Mouse (Mus musculus) lung, adult 18-20 months (tissue): ENCODE measurements at regions not wholly inside any gene's neighbourhood (a gene's known extent, or its start where the extent isn't known, plus 50 kb on each side); places are given as distances from the start of the nearest gene placed in this dataset.
A peak's percentile ranks its signal among the peaks of the same experiment; 100 is the strongest.

Source experiments
- DNase-seq, 2 experiments: peaks; one replicate each; pipeline ENCODE4 v3.0.0; 2022; ENCODE audit warnings: mixed read lengths in 2 of 2

DNA sequence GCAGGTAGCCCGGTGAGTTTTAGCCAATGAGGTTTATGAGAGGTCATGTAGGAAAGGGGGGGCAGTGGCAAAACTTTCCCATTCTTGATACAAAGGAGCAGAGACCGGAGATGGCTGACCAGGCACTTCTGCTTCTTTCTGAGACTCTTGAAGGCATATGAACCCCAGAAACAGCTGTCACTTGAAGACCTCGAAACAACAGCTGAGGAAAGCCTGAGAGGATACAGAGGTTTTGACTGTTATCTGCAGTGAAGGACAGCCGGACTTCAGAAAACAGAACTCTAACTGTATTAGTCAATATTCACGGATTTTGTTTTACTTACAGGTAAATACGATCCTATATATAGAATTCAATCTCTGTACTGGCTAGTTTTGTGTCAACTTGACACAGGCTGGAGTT, 50.0 kb upstream of the Tiparp start:
- no peak for DNase-seq

DNA sequence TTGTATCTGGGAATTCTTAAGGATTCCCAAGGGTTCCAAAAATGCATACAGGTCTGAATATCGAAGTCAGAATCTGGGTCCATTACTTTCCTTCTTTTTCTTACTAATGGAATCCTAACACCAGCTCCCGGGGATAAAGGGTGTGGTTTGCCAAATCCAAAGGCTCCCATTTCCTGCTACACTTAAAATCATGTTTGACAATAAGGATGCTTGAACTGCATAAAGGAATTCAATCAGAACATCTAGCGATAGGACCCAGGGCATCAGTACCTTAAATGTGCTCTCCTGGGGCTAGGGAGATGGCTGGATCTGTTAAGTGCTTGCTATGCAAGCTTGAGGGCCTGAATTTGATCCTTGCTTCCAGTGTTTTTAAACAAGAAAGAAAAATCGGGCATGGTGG, 51.1 kb upstream of the Tiparp start:
- no peak for DNase-seq

DNA sequence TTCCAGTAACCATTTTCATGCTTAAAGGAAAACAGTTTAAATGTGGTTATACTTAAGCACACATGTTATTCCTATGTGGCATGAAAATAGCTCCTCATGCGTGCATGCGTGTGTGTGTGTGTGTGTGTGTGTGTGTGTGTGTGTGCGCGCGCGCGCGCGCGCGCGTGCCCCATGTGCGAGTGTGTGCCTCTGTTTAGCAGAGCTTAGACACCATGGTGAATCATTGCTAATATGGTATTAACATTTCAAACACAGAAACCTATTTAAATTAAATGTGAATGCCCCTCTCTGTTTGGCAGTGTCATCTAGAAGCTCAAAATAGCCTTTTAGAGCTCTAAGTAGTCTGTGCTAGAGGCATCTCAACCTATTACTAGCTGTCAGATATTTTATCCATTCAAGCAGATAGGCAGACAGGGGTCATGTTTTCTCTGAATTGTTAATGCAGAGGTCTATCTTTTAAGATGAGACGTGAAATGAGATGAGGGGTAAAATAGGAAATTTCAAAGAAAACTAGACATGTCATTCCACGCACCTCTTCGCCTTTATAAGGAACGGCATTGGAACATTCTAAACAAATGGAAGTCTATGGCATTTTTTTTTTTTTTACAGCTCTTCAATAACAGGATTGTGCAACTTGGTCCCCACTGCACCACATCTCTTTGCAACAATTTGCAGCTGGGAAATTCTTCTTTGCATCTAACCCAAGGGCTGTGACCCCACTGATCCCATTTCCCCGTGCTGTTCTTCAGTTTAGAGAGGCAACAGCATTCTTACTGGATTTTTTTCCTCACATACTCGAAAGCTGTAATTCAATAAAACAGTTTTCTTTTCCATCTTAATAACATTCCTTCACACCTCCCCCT, 51.9 kb upstream of the Tiparp start:
- no peak for DNase-seq

- DNase-seq = no peak
Measured at GRCm38 (mm10) chr3:65474585-65474984, 53.6 kb upstream of the Tiparp start.

GRCm38 (mm10) chr3:65471796-65472195, 56.4 kb upstream of the Tiparp start:
- no peak for DNase-seq

GRCm38 (mm10) chr3:65469207-65469606, 59.0 kb upstream of the Tiparp start:
- no peak for DNase-seq

GRCm38 (mm10) chr3:65464769-65465168, 63.4 kb upstream of the Tiparp start:
- DNase-seq = no peak

GRCm38 (mm10) chr3:65460936-65461335, 67.3 kb upstream of the Tiparp start:
- DNase-seq = no peak

GRCm38 (mm10) chr3:65459702-65460101, 67.3 kb upstream of the Ssr3 start:
- peak; percentile 17 to 25 for DNase-seq

- no peak for DNase-seq
Measured at GRCm38 (mm10) chr3:65457931-65458330, 65.5 kb upstream of the Ssr3 start.

GRCm38 (mm10) chr3:65455597-65456284, 63.3 kb upstream of the Ssr3 start:
- peak; percentile 60 for DNase-seq

DNA sequence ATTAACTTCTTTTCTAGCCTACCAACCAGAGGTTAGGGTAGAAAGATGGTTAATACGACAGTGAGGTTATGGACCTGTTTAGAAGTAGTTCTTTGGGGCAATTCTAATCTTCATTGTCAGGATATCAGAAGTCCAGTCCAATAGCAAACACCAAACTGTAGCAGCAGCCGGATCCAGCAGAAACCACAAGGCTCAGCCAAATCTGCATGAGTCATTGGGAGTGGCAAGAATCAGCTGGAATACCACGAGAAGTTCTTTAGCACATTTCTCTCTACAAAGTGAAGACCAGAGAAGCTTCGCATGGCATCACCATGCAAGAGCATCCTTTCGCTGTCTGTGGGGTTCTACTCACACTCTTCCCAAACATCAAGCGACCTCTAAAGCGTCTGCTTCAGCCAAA, 61.9 kb upstream of the Ssr3 start:
- no peak for DNase-seq

GRCm38 (mm10) chr3:65449176-65449575, 56.8 kb upstream of the Ssr3 start:
- DNase-seq = no peak

DNA sequence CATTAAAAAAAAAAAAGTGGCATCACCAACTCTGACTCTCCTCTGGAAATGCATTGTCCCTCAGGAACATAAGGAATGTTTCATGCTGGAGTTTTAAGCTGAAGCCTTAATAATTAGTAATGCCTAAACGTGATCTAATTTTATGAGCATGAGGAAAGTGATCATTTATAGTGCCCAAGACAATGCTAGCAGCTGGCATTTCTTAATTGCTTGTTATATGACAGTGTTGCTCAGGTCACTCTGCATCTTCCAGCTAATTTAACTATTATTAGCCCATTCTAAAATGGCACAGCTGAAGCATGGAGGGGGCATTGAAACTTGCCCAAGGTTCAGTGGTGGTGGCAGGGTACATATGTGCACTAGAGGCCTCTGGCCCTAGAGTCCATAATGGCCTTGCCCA, 51.3 kb upstream of the Ssr3 start:
- no peak for DNase-seq

DNA sequence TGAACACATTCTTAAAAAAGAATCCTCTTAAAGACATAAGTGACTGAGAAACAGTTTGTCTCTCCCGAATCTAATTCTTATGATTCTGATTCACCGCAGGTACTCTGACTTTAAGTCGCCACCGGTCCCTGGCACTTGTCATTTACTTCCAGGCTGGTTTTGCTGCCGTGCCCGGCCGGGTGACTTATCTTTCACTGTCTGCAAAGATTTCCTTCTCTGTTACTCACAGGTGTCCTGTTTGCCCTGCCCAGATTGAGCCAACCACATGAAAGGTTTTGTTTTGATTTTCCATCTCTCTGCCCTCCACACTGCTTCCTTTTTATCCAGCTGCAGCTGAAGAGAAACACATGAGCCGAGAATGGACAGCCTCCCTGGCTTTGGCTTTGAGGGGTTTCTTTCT, 50.5 kb upstream of the Ssr3 start:
- DNase-seq = no peak

DNA sequence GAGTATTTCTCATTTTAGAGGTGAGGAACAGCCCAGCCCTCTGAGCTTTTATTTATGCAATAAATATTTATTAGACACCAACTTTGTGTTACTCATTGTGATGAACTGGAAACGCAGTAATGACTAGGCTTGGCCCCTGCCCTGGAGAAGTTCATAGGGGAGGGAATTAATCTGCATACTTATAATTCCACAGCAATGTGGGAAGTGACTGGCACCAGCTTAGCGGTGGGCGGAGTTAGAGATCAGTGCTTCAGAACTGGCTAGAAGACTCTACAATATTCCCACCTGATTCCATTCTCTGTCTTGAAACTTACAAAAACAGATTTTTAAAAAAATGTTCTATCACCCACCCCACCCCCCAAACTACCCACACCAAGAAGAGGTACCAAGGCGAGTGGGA, 49.8 kb upstream of the Ssr3 start:
- DNase-seq = peak; percentile 74 to 75
